Mouse (Mus musculus) cerebellum, adult 18-20 months (tissue): ENCODE data around the gene Abcf2.
"Not testable (repeated sequence)": the region's sequence is repeated elsewhere in the genome, so short reads cannot be mapped to it uniquely, and the experiment has no call there.

Experiments used
- DNase-seq, 2 experiments: peaks; one replicate each; pipeline ENCODE4 v3.0.0; 2021

Abcf2 gene

GRCm38 (mm10) chr5:24586106-24586505, 8.8 kb upstream of the Abcf2 start:
- no peak for DNase-seq

GRCm38 (mm10) chr5:24578109-24578963, 1.1 kb upstream of the Abcf2 start:
- DNase-seq, result no peak

GRCm38 (mm10) chr5:24576801-24577182, 475 bp downstream of the Abcf2 start:
- DNase-seq, result no peak

GRCm38 (mm10) chr5:24575948-24576347, 1.3 kb downstream of the Abcf2 start:
- DNase-seq, result no peak

- DNase-seq, result no peak
These were observed 20.6 kb downstream of the Abcf2 start, which contains the start of gene 4931409K22Rik for GRCm38 (mm10) chr5:24556709-24557108. Gene 4931409K22Rik (minus strand): TSS chr5:24556809.

- not testable (repeated sequence) for DNase-seq
These were observed 21.9 kb downstream of the Abcf2 start for GRCm38 (mm10) chr5:24555335-24555734.

GRCm38 (mm10) chr5:24553621-24554244, 23.5 kb downstream of the Abcf2 start:
- no peak for DNase-seq

- no peak for DNase-seq
These were observed 26.0 kb downstream of the Abcf2 start for GRCm38 (mm10) chr5:24551317-24551688.

- DNase-seq, result no peak
These were observed 26.5 kb downstream of the Abcf2 start for GRCm38 (mm10) chr5:24550598-24551316.

GRCm38 (mm10) chr5:24542643-24543042, 34.6 kb downstream of the Abcf2 start:
- no peak for DNase-seq

- no peak for DNase-seq
These were observed 36.1 kb downstream of the Abcf2 start for GRCm38 (mm10) chr5:24541144-24541569.

GRCm38 (mm10) chr5:24540387-24541143, 36.7 kb downstream of the Abcf2 start, which contains the start of gene Asb10:
Gene Asb10 (minus strand): TSS chr5:24540978.
- DNase-seq, result no peak

GRCm38 (mm10) chr5:24539571-24540296, 37.5 kb downstream of the Abcf2 start:
- no peak for DNase-seq

GRCm38 (mm10) chr5:24537618-24538017, 39.6 kb downstream of the Abcf2 start:
- DNase-seq, result no peak

GRCm38 (mm10) chr5:24536511-24536910, 40.8 kb downstream of the Abcf2 start:
- DNase-seq, result no peak

- no peak for DNase-seq
These were observed 41.5 kb downstream of the Abcf2 start for GRCm38 (mm10) chr5:24535731-24536130.

- DNase-seq, result no peak
These were observed 43.0 kb downstream of the Abcf2 start for GRCm38 (mm10) chr5:24534292-24534691.

- DNase-seq, result no peak
These were observed 43.9 kb downstream of the Abcf2 start for GRCm38 (mm10) chr5:24533391-24533790.

GRCm38 (mm10) chr5:24530042-24530689, 47.1 kb downstream of the Abcf2 start:
- DNase-seq, result peak; percentile 89 to 96

- DNase-seq, result no peak
These were observed 49.5 kb downstream of the Abcf2 start for GRCm38 (mm10) chr5:24527780-24528179.

- peak in 1 of 2 experiments; percentile 22 for DNase-seq
These were observed 50.4 kb downstream of the Abcf2 start, which contains the start of gene Gbx1 for GRCm38 (mm10) chr5:24526889-24527230. Gene Gbx1 (minus strand): TSS chr5:24527202.
